Mouse (Mus musculus): ENCODE measurements around the gene Klhl33. TPM values are rescaled to one million over a fixed set of nuclear protein-coding genes. Genes with fewer than 3 reads are reported as not detected.
A peak's percentile ranks its signal among the peaks of the same experiment; 100 is the strongest.
"Not testable (repeated sequence)": the region's sequence is repeated elsewhere in the genome, so short reads cannot be mapped to it uniquely, and the experiment has no call there.

Gene Klhl33
- polyA plus RNA-seq, 1 experiment from 2014 or later, result 0.09 TPM

- Histone ChIP-seq H3K4me1 (peaks cover 49% of the 10 kb centered on the region), H3K4me3 (no peak overlapping the region), H3K27ac (no peak overlapping the region), H3K36me3 (replicated peaks) (peaks cover 40% of the 10 kb centered on the region), H3K27me3 (ENCODE audit: poor library complexity, severe bottlenecking) (no peaks in the 10 kb centered on the region), H3K9me3 (no peaks in the 10 kb centered on the region)
- DNase-seq (ENCODE audit: extremely low spot score, low spot score), result no peak
- 82% methylated on average over 3 of the region's 3 CpGs for WGBS
Observed at GRCm38 (mm10) chr14:50927366-50927765, 30.1 kb upstream of the Klhl33 start.

- Histone ChIP-seq H3K27me3 (ENCODE audit: poor library complexity, severe bottlenecking) (no peaks in the 10 kb centered on the region), H3K36me3 (replicated peaks) (peaks cover 45% of the 10 kb centered on the region), H3K27ac (peak overlapping the region; percentile 95), H3K4me3 (peak overlapping the region; percentile 86), H3K9me3 (no peaks in the 10 kb centered on the region), H3K4me1 (peaks cover 37% of the 10 kb centered on the region)
- 2% methylated on average over 38 of the region's 38 CpGs for WGBS
- peak; percentile 28 for DNase-seq (ENCODE audit: extremely low spot score, low spot score)
Observed at GRCm38 (mm10) chr14:50925111-50925920, 28.0 kb upstream of the Klhl33 start.

GRCm38 (mm10) chr14:50924281-50925064 is 27.2 kb upstream of the Klhl33 start, which contains the start of the genes Osgep and Apex1:
TSS of gene Osgep (minus strand) at chr14:50924893.
TSS of gene Apex1 (plus strand) at chr14:50924968.
- Histone ChIP-seq H3K27ac (peak within 1 kb of the TSS; percentile 95), H3K9me3 (no peaks in the 10 kb centered on the region), H3K4me3 (peak within 1 kb of the TSS; percentile 86), H3K27me3 (ENCODE audit: poor library complexity, severe bottlenecking) (no peaks in the 10 kb centered on the region), H3K36me3 (replicated peaks) (peaks cover 52% of the 10 kb centered on the region), H3K4me1 (peaks cover 30% of the 10 kb centered on the region)
- WGBS, result under 1% methylated on average over 57 of the region's 57 CpGs
- DNase-seq (ENCODE audit: extremely low spot score, low spot score), result peak; percentile 98

- Histone ChIP-seq H3K4me3 (peak overlapping the region; percentile 86), H3K36me3 (replicated peaks) (peaks cover 52% of the 10 kb centered on the region), H3K4me1 (peaks cover 25% of the 10 kb centered on the region)
- not testable (repeated sequence) for DNase-seq (ENCODE audit: extremely low spot score, low spot score); H3K27ac ChIP-seq; H3K9me3 ChIP-seq; H3K27me3 ChIP-seq (ENCODE audit: poor library complexity, severe bottlenecking)
- WGBS, result 75% methylated on average over 1 of the region's 1 CpGs
Observed at GRCm38 (mm10) chr14:50923437-50923836, 26.1 kb upstream of the Klhl33 start.

DNA sequence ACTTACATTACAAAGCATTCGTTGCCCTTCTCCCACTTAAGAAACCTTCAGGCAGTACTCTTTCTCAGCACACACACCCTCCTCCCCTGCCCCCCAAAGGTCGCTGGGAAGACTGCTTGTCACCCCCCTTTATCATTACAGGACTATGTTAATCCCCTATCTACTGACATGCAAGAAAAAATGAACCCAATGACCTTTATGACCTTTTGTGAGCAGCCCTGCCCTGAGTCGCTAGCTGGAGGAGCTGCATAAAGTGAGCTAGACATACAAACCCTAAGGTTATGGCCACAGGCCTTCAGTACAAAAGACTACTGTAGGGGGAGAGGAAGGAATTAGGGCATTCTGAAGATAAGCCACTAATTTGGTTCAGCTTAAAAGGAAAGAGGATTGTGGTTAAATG is 14.0 kb upstream of the Klhl33 start:
- Histone ChIP-seq H3K27ac (no peak overlapping the region), H3K4me1 (peaks cover 3% of the 10 kb centered on the region; the same call in 1 of the 2 replicates), H3K9me3 (no peaks in the 10 kb centered on the region), H3K27me3 (ENCODE audit: poor library complexity, severe bottlenecking) (no peaks in the 10 kb centered on the region), H3K36me3 (replicated peaks) (peaks cover 57% of the 10 kb centered on the region), H3K4me3 (no peak overlapping the region)
- no peak for DNase-seq (ENCODE audit: extremely low spot score, low spot score)
- WGBS, result 46% methylated on average over 3 of the region's 3 CpGs

DNA sequence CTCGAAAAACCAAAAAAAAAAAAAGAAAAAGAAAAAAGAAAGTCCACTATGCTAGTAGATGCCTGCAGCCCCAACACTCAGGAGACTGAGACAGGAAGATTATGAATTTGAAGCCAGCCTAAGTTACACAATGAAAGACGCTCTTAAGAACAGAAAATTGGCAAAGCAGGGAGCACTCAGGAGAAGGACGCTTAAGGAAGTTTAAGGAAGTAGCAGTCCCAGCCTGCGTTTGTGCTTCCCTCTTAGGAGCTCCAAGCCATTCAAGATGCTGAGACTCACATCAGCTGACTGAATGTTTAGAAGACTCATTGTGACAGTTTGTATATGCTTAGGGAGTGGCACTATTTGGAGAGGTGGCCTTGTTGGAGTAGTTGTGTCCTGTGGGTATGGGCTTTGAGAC is 10.8 kb upstream of the Klhl33 start:
- no peak overlapping the region for H3K4me3 ChIP-seq
- H3K9me3 ChIP-seq, result no peaks in the 10 kb centered on the region
- DNase-seq (ENCODE audit: extremely low spot score, low spot score), result no peak
- WGBS, result 76% methylated on average over 4 of the region's 4 CpGs
- H3K27me3 ChIP-seq (ENCODE audit: poor library complexity, severe bottlenecking), result no peaks in the 10 kb centered on the region
- peaks cover 27% of the 10 kb centered on the region for H3K36me3 ChIP-seq (replicated peaks)
- H3K27ac ChIP-seq, result no peak overlapping the region
- peaks cover 12% of the 10 kb centered on the region for H3K4me1 ChIP-seq

DNA sequence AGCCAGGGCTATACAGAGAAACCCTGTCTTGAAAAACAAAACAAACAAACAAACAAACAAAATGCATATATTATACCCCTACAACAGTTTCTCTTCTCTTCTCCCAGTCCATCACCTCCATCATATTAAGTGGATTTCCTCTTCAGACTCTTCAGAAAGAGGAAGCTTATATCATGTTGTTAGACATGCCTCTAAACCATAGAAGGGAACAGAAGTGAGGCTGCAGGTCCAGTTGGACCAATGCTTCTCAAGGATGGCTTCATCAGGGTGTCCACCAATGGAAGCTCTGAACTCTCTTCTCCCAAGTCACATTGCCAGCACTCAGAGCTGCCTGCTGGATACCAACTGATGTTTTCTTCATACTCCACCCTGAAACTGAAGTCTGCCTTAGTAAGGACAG is 8.0 kb upstream of the Klhl33 start:
- not testable (repeated sequence) for H3K27ac ChIP-seq; H3K9me3 ChIP-seq; H3K4me3 ChIP-seq; H3K27me3 ChIP-seq (ENCODE audit: poor library complexity, severe bottlenecking); H3K4me1 ChIP-seq; DNase-seq (ENCODE audit: extremely low spot score, low spot score); H3K36me3 ChIP-seq (replicated peaks)

DNA sequence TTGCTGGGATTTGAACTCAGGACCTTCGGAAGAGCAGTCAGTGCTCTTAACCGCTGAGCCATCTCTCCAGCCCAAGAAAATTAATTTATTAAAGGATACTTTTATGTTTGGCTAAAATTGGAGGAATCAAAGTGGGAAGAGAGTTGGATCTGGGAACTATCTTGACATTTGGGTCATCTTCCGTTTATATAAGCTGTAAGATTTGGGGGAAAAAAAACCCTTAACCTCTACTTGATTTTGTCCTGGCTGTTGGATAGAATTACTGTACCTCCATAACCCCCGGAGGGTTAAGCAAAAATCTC is 7.5 kb upstream of the Klhl33 start:
- no peak for DNase-seq (ENCODE audit: extremely low spot score, low spot score)
- no peaks in the 10 kb centered on the region for H3K36me3 ChIP-seq (replicated peaks)
- H3K27ac ChIP-seq, result no peak overlapping the region
- no peaks in the 10 kb centered on the region for H3K27me3 ChIP-seq (ENCODE audit: poor library complexity, severe bottlenecking)
- 83% methylated on average over 4 of the region's 4 CpGs for WGBS
- H3K4me3 ChIP-seq, result no peak overlapping the region
- peaks cover 9% of the 10 kb centered on the region for H3K4me1 ChIP-seq
- no peaks in the 10 kb centered on the region for H3K9me3 ChIP-seq

DNA sequence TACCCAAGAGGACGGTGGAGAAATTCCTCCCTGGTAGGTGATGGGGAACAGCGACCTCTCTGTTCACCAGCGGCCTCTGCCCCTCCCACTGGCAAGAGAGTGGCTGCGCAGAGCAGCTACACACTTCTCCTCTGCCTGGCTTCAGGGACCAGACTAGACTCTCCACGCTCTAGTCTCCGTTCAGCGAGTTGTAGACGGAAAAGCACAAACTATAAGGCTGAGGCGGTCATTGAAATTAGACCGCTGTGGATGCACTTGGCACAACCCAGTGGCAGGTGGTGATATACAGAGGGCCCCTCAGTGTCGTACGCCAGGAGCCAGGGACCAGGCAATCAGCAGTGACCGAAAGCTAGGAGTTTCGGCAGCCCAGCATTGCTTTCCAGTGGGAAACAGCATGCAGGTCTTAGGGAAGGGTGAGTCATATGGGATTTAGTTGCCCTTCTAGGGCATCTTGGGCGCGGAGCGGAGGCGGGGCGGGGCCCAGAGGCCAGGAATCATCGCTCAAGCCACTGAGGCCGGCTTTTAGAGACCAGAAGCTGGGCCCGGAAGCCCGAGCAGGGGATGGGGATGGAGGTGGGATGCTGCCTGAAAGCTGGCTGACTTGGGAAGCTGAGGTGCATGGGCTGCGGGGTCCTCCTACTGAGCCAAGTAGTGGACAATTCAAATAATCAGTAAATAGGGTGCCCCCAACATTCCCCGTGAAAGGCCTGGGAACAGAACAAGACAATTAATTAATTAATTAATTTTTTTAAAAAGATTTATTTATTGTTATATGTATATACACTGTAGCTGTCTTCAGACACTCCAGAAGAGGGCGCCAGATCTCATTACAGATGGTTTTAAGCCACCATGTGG is 6.9 kb upstream of the Klhl33 start:
- 4% methylated on average over 26 of the region's 26 CpGs for WGBS
- Histone ChIP-seq H3K27ac (peak overlapping the region; percentile 78), H3K36me3 (replicated peaks) (no peaks in the 10 kb centered on the region), H3K4me1 (peaks cover 9% of the 10 kb centered on the region), H3K27me3 (ENCODE audit: poor library complexity, severe bottlenecking) (no peaks in the 10 kb centered on the region), H3K9me3 (no peaks in the 10 kb centered on the region), H3K4me3 (peak overlapping the region; percentile 60)
- peak; percentile 69 for DNase-seq (ENCODE audit: extremely low spot score, low spot score)

DNA sequence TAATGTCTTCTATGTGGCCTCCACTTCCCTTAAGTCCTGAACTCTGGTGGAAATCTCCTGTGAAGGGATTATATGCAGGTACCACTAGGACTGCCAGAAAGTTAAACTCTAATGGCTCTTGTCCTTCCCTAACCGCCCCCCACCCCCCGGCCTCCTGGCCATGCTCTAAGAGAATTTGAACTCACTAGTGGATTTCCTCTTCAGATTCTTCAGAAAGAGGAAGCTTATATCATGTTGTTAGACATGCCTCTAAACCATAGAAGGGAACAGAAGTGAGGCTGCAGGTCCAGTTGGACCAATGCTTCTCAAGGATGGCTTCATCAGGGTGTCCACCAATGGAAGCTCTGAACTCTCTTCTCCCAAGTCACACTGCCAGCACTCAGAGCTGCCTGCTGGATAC is 685 bp upstream of the Klhl33 start:
- WGBS, result 87% methylated on average over 2 of the region's 2 CpGs
- H3K4me3 ChIP-seq; H3K36me3 ChIP-seq (replicated peaks); H3K27ac ChIP-seq; DNase-seq (ENCODE audit: extremely low spot score, low spot score); H3K9me3 ChIP-seq: not testable (repeated sequence)
- Histone ChIP-seq H3K27me3 (ENCODE audit: poor library complexity, severe bottlenecking) (peaks cover 33% of the 10 kb centered on the region), H3K4me1 (peaks cover 18% of the 10 kb centered on the region)

DNA sequence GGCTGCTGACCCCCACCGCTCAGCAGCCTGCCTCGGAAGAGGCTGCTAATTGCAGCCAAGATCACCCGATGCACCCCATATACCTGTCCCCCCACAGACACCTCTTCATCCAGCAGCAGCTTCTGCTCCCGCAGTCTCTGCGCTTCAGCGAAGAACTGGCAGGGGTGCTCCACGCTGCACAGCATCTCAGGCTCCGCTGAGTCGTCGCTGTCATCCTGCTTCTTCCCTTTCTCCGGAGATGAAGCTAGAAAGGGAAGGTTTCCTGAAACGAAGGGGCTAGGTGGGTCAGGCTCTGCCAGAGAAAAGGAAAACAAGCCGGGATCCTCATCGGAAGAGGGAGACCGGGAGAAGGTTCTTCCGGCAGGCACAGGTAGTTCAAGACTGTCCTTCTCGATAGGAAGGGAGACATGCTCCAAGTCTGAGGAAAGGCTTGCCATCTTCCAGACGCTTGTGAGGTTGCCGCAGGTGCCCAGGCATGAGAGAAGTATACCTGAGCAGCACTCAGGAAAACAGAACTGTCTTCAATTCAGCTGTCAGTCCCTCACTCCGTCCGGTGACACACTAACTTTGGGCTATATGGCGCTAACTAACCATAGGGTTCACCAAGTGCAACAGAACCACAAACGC is 447 bp downstream of the Klhl33 start:
- H3K4me3 ChIP-seq, result peak overlapping the region; percentile 58
- H3K4me1 ChIP-seq, result peaks cover 18% of the 10 kb centered on the region
- no peak for DNase-seq (ENCODE audit: extremely low spot score, low spot score)
- 0 out of 2 replicates have a peak overlapping the region, but pooled peaks have one; percentile 6 for H3K27ac ChIP-seq
- no peaks in the 10 kb centered on the region for H3K36me3 ChIP-seq (replicated peaks)
- no peaks in the 10 kb centered on the region for H3K9me3 ChIP-seq
- WGBS, result 17% methylated on average over 23 of the region's 23 CpGs
- H3K27me3 ChIP-seq (ENCODE audit: poor library complexity, severe bottlenecking), result peaks cover 33% of the 10 kb centered on the region
